Mouse (Mus musculus) retina, postnatal 1 day (tissue): ENCODE data around the gene Mmp14.

ENCODE experiments used
- DNase-seq: peaks from one replicate; pipeline ENCODE4 v3.0.0-alpha.2; 2012

The Mmp14 gene

DNA sequence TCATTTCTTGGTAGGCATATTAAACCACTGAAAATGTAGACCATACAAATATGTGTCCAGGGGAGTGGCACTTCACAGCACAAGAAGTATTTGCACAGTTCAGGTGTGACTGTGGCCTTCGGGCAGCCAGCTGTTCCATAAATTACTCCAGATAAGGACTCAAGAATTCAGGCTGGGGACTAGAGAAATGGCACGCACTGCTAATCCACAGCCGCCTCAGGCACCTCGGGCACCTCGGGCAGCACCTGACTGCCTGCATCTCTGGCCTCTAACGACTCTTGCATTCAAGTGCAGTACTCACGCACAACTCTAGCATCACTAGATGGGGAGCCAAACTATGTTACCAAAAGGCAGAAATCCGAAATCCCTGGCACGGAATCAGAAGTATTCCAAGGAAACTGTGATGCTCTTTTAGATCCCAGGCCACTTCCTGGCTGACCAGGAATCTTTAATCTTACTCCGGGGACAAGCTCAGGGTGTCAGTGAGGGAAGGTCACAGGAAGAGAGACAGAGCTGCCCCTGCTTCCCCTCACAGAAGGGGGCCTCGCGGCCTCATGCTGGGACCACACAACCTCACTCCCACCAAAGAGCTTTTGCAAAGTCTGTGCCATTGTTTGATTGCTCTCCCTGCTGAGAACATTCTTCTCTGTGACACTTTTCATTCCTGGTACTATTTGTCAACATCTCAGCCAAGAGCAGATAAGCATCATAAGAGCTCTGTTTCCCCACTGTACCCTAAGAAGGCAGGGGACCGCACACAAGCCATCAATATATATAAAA lies 16.0 kb upstream of the Mmp14 start:
- DNase-seq: no peak

GRCm38 (mm10) chr14:54416229-54416775 lies 15.1 kb upstream of the Mmp14 start:
- no peak for DNase-seq

DNA sequence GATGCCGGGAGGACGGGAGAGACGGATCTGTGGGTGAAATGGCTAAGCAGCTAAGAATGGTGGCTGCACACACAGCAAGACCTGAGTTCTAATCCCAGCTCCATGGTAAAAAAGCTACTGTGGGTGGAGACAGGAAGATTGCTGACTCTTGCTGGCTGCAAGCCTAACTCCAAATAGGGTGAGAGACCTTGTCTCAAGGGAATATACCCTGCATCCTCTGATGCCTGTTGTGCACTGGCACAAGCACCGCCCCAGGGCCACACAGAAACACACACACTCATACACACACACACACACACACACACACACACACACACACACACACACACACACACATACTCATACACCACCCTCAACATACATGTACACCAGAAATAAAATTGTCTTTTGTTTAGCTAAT lies 14.6 kb upstream of the Mmp14 start:
- no peak for DNase-seq

DNA sequence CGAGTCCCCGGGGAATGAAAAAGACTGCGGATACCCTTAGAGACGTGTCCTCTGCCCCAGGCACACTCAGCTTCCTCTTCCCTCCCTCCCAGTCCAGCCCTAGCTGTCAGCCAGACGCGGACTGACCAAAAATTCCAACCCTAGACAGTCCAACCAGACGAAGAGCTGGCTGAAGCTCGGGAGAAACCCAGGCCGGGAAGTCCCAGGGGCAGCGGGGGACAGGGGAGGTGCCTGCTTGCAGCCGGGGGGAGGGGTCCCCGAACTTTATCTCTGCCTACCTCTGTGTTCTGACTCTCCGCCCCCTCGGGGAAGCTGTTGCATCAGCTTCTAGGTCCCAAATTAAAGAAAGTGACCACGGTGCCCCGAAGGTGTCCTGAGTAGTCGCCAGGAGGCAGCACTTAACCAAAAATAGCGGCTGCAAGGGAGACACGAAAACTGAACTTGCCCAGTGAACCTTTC lies 13.8 kb upstream of the Mmp14 start, which contains the start of gene Slc7a7:
Slc7a7 (minus strand) TSS at position 158 of the 459 bp plus-strand sequence.
- peak; percentile 61 for DNase-seq

DNA sequence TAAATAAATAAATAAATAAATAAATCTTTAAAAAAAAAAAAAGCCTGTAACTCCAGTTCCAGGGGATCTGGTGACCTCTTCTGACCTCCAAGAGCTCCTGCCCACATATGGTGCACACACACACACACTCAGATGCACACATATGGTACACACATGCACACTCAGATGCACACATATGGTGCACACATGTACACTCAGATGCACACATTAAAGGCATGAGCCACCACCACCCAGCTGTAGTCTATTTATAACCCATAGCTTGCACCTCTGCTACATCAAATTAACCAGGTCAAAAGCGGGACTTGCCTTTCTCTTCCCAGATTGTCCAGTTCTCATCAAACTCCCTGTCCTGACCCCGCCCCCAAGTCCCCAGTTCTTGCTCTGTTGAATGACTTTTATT lies 10.4 kb upstream of the Mmp14 start:
- DNase-seq: no peak

- DNase-seq: peak; percentile 47
Observed at GRCm38 (mm10) chr14:54423406-54423805, 8.0 kb upstream of the Mmp14 start.

- DNase-seq: no peak
Observed at GRCm38 (mm10) chr14:54424634-54425033, 6.8 kb upstream of the Mmp14 start.

GRCm38 (mm10) chr14:54425540-54425939 lies 5.9 kb upstream of the Mmp14 start:
- DNase-seq: no peak

GRCm38 (mm10) chr14:54426003-54426688 lies 5.3 kb upstream of the Mmp14 start:
- no peak for DNase-seq

GRCm38 (mm10) chr14:54426689-54427398 lies 4.6 kb upstream of the Mmp14 start, which contains the start of gene Mrpl52:
Gene Mrpl52 (plus strand): TSS chr14:54426909.
- DNase-seq: peak; percentile 96

DNA sequence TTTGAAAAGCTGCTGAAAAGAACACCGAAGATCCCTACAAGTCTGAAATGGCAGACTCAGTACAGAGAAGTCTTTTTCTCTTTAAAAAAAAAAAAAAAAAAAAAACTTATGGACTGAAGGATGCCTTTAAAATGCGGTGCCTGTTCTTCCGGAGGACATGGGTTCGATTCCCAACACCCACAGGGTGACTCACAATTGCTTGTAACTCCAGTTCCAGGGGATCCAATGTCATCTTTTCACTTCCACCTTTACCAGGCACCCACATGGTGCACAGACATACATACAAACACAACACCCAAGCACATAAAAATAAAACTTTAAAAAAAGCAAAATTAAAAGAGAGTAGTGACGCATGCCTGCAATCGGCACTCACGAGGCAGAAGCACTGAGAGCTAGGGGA lies 3.7 kb upstream of the Mmp14 start:
- no peak for DNase-seq

GRCm38 (mm10) chr14:54428421-54428820 lies 3.0 kb upstream of the Mmp14 start:
- no peak for DNase-seq

GRCm38 (mm10) chr14:54429332-54430093 lies 1.9 kb upstream of the Mmp14 start:
- no peak for DNase-seq

DNA sequence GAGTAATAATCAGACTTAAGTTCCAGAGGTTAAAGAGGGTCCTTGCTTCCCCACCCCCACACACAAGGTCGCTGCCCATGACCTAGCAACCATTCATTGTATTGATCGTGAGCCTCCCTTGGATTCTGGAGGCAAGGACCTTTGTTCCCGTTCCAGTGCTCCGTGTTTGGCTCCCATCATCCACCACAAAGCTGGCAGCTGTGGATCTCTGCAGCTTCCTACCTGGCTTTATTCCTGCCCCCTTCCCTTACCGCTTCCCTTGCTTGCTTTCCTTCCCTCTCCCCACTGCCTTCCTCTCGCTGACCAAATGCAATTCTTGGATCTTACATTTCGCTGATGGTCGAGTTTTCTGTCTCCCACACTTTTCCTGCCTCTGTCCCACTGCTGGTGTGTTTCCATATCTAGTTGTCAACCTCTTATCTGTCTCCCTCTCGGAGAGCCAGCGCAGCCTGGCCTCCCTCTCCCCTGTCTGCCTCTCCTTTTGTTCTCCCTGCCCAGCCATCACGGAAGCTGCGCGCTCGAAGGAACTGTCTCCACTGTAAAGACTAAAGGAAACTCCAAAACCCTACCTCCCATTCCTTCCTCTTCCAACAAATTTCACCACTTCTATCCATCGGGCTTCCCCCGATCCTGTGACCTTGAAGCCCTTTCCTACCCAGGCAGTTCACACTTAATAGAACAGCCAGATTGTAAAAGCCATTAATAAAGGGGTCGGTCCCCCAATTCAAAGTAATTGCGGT lies 836 bp upstream of the Mmp14 start:
- DNase-seq: peak; percentile 50

- peak; percentile 68 for DNase-seq
Observed at GRCm38 (mm10) chr14:54432078-54432836, 845 bp downstream of the Mmp14 start.

DNA sequence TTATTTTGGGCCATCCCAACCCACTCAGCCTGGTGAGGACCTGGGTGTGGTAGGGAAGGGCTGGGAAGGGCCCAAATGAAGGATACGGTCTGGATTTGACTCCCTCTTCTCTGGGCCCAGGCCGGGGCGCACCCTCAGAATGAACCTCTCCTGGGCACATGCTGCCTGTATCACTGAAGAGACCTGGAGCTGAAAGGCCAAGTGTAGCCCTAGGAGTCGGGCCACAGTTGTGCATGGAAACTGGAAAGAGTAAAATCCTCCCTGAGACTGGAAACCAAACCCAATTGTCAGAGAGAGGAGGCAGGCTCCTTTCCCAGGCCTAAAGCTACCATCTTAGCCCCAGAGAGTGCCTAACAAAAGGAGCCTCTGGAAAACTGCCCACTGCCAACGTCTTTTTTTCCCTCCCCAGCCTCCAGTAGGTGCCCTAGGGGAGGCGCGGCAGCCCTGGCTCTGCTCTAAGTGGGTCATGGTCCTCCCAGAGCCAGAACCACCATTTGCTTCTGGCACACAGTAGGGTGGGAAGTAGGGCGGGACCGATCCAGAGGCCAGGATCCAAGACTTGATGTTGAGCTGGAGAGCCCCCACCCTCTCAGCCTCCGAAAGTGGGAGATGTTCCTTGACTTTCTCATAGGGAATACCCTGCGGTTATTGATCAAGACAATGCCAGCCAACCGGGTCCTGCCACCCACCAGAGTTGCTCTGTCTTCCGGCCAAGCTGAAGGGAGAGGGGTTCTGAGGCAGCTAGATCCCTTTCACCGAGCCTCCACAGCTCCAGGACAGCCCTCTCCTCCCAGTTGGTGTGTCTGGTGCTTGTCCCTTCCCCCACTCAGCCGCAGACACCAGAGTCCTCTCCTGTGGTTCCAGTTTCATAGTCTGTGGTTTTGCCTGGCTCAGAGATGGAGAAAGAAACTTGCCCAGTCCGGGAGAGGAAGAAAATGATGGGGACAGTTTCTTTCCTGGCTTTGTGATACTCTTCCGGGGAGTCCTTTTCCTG lies 1.7 kb downstream of the Mmp14 start:
- peak; percentile 54 for DNase-seq

GRCm38 (mm10) chr14:54433941-54434531 lies 2.6 kb downstream of the Mmp14 start:
- no peak for DNase-seq

DNA sequence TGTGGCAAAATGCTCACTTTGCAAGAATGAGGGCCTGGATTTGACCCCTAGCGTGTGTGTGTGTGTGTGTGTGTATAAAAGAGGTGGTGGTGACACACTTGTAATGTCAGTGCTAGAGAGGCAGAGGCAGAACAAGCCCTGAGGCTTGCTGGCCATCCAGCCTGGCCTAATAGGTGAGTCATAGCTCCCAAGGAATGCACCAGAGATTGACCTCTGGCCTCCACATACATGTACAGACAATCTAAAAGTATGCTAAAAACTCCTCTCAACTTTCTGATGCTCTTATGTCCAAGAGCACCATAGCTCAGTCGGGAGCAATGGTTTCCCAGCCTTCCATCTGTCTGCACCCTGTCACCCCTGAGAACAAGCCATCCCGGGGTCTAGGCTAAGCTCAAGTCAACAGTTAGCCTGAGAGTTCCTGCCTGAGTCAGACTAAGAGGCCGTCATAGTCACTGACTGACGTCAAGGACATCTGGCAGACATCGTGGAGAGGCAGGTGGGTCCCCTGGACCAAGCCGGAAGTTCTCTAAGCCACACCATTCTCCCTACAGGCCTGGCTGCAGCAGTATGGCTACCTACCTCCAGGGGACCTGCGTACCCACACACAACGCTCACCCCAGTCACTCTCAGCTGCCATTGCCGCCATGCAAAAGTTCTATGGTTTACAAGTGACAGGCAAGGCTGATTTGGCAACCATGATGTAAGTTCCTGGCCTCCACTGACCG lies 3.9 kb downstream of the Mmp14 start:
- DNase-seq: no peak
